Mouse (Mus musculus) intestine, embryonic 14.5 days (tissue): ENCODE measurements around the gene Gabbr2. TPM values are rescaled to one million over a fixed set of nuclear protein-coding genes. Genes with fewer than 3 reads are reported as not detected.

Experiments
- ATAC-seq: fragments of 200-750 bp; cut with Nextera tagmentation; replicated peaks from 2 replicates; pipeline ENCODE4 v1.8.0; 2017; ENCODE audit warnings: low read depth, moderate number of reproducible peaks, moderate TSS enrichment, moderate library complexity; ENCODE audit not compliant: low FRiP score, low TSS enrichment
- DNase-seq: peaks from one replicate; pipeline ENCODE4 v3.0.0-alpha.2; 2018; ENCODE audit warnings: low spot score
- H3K27ac ChIP-seq: fragments of 300-500 bp; sonication (generic); 2 replicates; pipeline ENCODE4 v1.5.1; 2014; ENCODE audit warnings: low read depth, mild to moderate bottlenecking, control low read depth
- H3K27me3 ChIP-seq: fragments of 300-500 bp; sonication (generic); replicated peaks from 2 replicates; pipeline ENCODE4 v1.6.1; 2014; ENCODE audit warnings: low read length, control low read depth; ENCODE audit not compliant: control insufficient read depth, insufficient read depth
- H3K36me3 ChIP-seq: fragments of 300-500 bp; sonication (generic); 2 replicates; pipeline ENCODE4 v1.6.1; 2014; ENCODE audit warnings: low read length, control low read depth; ENCODE audit not compliant: control insufficient read depth, insufficient read depth
- H3K4me1 ChIP-seq: fragments of 300-500 bp; sonication (generic); replicated peaks from 2 replicates; pipeline ENCODE4 v1.6.1; 2014; ENCODE audit warnings: low read length, control low read depth, mixed read lengths; ENCODE audit not compliant: control insufficient read depth, insufficient read depth
- H3K4me2 ChIP-seq: fragments of 300-500 bp; sonication (generic); 2 replicates; pipeline ENCODE4 v1.6.1; 2014; ENCODE audit warnings: low read length
- H3K4me3 ChIP-seq: fragments of 300-500 bp; sonication (generic); 2 replicates; pipeline ENCODE4 v1.5.1; 2014; ENCODE audit warnings: low read depth, low read length, control low read depth, mixed read lengths
- H3K9ac ChIP-seq: fragments of 300-500 bp; sonication (generic); 2 replicates; pipeline ENCODE4 v1.6.1; 2014; ENCODE audit warnings: mild to moderate bottlenecking, low read length
- H3K9me3 ChIP-seq: fragments of 300-500 bp; sonication (generic); 2 replicates; pipeline ENCODE4 v1.6.1; 2016; ENCODE audit warnings: low read length, control low read depth; ENCODE audit not compliant: control insufficient read depth
- WGBS: fragments of 180-500 bp; shearing (Covaris S2); extraction: QIAGEN DNeasy Blood & Tissue Kit; methylation state at CpG from one replicate; pipeline ENCODE4 v1.1.7; 2014; 5-methylcytosine and 5-hydroxymethylcytosine counted together
- polyA plus RNA-seq: library from polyadenylated mRNA; unstranded; fragments of >200 nt; fragmentation: Nextera tagmentation; extraction: Ambion mirVana; gene quantifications from 2 replicates; pipeline ENCODE4 v1.2.1, GENCODE M21; 2014

Gabbr2 gene
- polyA plus RNA-seq, 1 experiment from 2014 or later, result 0.16 TPM

DNA sequence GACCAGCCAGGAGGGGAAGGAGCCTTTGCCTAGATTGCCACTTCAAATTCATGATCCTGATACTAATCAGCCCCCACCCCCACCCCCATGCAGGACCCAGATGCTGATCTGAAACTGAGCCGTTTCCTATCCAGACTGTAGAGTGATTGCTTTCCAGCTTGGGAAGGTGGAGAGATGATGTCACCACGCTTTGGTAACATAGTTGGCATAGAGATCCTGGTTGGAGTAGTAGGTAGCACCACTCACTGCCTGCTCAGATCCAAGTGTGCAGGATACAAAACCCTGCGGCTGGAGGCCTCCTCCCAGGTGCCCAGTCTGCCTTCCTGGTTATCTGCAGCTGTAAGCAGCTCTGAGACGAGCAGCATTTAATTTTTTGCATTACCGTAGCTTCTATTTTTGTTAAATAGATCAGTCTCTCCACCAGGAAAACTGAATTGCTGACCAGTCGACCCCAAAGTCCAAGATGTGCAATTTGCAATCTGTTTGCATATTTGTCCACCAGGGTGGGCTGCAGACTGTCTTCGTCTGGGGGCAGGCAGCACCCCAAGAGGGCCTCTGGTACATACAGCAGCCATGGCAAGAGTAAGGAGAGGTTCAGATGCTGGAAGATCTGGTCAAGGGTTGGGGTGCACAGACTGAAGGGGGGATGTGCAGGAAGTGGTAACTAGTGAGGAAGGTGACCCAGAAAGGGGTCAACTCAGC, 233.2 kb downstream of the Gabbr2 start:
- no peak for ATAC-seq
- Histone ChIP-seq H3K4me2 (no peak overlapping the region), H3K9me3 (no peaks in the 10 kb centered on the region), H3K27ac (no peak overlapping the region), H3K4me1 (0 out of 2 replicates have a peak, but pooled peaks cover 3% of the 10 kb centered on the region), H3K27me3 (no peaks in the 10 kb centered on the region), H3K4me3 (no peak overlapping the region), H3K36me3 (no peaks in the 10 kb centered on the region), H3K9ac (no peak overlapping the region)
- 67% methylated on average over 7 of the region's 7 CpGs for WGBS
- DNase-seq, result no peak

DNA sequence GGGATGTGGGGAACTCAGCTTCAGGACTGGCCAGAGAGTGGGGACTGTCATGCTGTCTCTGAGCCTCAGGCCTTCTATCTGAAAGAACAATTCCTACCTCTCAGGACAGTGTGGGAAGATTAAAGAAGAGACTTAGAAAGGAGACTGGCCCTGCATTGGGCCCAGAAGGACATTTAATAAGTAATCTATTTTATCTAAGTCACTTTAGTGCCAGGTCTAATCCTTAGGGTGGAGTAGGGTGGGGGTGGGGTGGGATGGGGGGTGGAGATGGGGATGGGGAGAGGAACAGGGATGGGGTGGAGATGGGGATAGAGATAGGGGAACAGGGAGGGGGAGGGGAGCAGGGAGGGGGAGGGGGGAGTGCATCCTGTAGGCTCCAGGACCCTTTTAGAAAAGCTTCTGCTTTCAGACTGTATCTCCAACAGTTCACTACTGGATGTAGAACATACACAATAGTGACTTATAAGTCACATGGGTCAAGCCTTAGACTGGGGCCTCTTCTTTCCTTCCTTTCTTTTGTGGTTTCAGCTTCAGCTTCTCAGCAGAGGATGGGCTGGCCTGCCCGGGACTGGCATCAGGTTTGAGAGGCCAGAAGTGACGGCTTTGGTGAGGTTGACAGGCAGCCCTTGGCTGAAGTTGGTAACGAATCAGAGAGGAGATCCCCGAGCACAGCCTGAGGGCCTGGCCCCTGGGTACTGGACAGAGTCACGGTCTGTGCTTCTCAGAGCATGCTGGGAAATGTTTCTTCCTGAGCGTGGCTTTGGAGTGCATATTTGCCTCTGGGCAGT, 237.1 kb downstream of the Gabbr2 start:
- peak; percentile 55 for ATAC-seq
- Histone ChIP-seq H3K27ac (no peak overlapping the region), H3K4me2 (no peak overlapping the region), H3K4me3 (no peak overlapping the region), H3K9ac (no peak overlapping the region), H3K9me3 (no peaks in the 10 kb centered on the region), H3K36me3 (no peaks in the 10 kb centered on the region), H3K27me3 (no peaks in the 10 kb centered on the region), H3K4me1 (0 out of 2 replicates have a peak, but pooled peaks cover 3% of the 10 kb centered on the region)
- WGBS, result 28% methylated on average over 6 of the region's 6 CpGs
- no peak for DNase-seq

DNA sequence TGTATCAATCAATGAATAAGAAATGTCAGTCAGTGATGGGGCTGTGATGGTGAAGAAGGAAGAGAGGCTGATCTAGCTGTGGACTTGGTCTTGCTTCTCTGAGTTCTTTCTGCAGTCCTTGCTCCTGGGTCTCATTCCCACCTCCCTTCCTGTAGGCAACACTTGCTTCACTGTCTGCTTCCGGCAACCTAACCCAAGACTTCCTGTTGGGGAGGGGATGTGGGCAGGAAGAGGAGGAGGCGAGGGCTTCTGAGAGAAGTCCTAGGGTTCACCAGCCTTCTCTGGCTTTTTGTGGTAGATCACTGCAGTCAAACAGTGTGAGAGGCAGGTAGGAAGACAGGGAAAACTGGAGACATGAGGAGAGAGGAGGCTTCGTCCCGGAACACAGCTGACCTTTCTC, 239.4 kb downstream of the Gabbr2 start:
- Histone ChIP-seq H3K36me3 (no peaks in the 10 kb centered on the region), H3K27me3 (no peaks in the 10 kb centered on the region), H3K9me3 (no peaks in the 10 kb centered on the region), H3K4me3 (no peak overlapping the region), H3K9ac (no peak overlapping the region), H3K4me2 (no peak overlapping the region), H3K27ac (no peak overlapping the region), H3K4me1 (0 out of 2 replicates have a peak, but pooled peaks cover 3% of the 10 kb centered on the region)
- WGBS, result 74% methylated on average over 4 of the region's 4 CpGs
- ATAC-seq, result no peak
- no peak for DNase-seq

DNA sequence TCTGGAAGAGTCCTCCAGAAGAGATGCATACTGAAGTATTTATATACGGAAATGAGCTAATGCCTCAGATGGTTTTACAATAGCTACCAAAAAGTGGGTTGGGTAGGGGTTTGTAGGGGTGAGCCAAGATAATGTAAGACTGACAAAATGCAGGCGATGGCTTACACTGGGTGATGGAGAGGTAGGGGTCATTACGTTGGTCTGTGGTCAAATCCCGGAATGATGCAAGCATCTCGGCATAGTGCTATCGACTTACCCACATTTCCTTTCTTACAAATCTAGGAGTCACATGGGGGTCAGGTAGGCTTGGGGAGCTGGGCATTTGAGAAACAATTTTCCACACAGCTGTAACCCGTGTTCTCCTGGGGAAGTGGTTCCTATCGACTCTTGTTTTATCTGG, 242.7 kb downstream of the Gabbr2 start:
- Histone ChIP-seq H3K4me2 (no peak overlapping the region), H3K27ac (no peak overlapping the region), H3K9me3 (no peaks in the 10 kb centered on the region), H3K4me1 (no peaks in the 10 kb centered on the region), H3K27me3 (no peaks in the 10 kb centered on the region), H3K9ac (no peak overlapping the region), H3K4me3 (no peak overlapping the region), H3K36me3 (no peaks in the 10 kb centered on the region)
- 84% methylated on average over 8 of the region's 8 CpGs for WGBS
- DNase-seq, result no peak
- ATAC-seq, result no peak

DNA sequence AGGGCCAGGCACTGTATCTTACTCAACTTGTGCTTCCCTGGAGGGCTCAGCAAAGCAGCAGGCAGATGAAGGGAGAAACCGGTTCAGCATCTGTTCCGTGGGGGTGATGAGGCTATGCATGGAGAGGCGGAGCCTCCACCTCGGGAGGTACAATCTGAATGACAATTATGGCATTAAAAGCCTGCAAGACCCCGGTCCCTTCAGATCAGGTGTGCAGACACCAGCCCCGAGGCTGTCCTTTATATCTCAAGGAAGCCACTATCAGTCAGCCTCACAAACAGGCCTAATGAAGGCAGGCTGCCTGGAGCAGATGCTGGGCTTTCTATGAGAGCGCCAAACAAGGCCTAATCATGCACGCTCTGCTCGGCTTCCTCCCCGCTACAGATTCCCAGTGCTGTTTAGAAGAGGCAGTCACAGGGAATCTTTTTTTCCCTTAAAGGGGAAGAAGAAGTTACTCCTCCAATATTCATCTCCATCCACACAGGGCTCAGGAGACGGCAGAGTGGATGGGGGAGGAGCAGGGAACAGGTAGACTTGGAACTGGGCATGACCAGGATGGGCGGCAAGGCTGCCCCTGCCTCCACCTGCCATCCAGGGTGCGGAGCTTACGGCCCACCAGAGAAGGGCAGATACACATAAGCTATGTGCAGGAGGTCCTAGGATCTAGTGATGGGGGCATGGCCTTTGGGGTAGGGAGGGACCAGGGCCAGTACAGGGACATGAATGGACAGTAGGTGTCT, 244.5 kb downstream of the Gabbr2 start:
- DNase-seq (no peak), ATAC-seq (no peak)
- Histone ChIP-seq H3K4me1 (no peaks in the 10 kb centered on the region), H3K27ac (no peak overlapping the region), H3K9ac (no peak overlapping the region), H3K4me2 (no peak overlapping the region), H3K27me3 (no peaks in the 10 kb centered on the region), H3K9me3 (no peaks in the 10 kb centered on the region), H3K4me3 (no peak overlapping the region), H3K36me3 (no peaks in the 10 kb centered on the region)
- WGBS, result 40% methylated on average over 14 of the region's 14 CpGs

DNA sequence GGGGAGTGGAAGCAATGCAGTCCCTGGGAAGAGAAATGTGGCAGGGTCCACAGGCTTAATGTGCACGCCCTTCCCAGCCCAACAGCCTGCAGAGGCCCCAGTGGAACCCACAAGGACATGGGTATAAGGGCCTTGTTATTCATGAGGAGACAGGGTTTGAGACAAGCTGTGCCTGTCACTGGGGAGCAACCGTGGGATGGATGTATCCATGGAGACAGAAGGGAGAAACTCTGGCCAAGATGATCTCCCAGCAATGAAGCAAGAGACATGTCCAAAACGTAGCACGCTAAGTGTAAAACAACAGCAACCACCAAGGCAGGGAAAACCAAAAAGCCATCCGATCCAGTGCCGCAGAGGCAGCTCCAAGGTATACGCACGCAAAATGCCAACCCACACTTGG, 246.1 kb downstream of the Gabbr2 start:
- no peak overlapping the region for H3K4me2 ChIP-seq
- no peaks in the 10 kb centered on the region for H3K27me3 ChIP-seq
- 88% methylated on average over 8 of the region's 8 CpGs for WGBS
- DNase-seq (no peak), ATAC-seq (no peak)
- H3K4me3 ChIP-seq, result no peak overlapping the region
- H3K36me3 ChIP-seq, result no peaks in the 10 kb centered on the region
- H3K9me3 ChIP-seq, result no peaks in the 10 kb centered on the region
- H3K27ac ChIP-seq, result no peak overlapping the region
- H3K4me1 ChIP-seq, result no peaks in the 10 kb centered on the region
- H3K9ac ChIP-seq, result no peak overlapping the region

DNA sequence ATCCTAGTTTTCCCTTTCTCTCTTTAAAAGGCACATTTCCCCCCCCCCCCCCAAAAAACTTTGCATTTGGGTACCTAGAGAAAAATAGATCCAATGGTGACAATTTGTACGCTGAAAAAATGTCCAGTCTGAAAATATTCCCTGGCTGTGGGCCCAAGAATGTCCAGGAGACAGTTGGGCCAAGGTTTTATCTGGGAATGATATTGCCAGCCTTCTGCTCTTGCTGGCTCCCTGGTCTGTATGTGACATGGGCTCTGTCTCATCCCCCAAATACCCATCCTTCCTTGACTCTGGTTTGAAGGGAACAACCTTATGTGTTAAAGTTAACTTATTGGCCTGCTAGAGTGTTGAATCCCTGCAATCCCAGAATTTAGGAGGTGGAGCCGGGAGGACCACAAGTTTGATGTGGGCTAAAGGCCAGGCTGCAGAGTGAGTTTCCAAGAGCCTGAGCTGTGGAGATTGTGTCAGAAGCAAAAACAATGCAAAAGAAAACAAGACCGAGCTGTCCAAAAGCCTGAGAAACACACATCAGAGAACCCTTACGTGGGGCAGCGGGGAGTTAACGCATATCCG, 247.0 kb downstream of the Gabbr2 start:
- Histone ChIP-seq H3K4me1 (no peaks in the 10 kb centered on the region), H3K4me2 (no peak overlapping the region), H3K27ac (no peak overlapping the region), H3K4me3 (no peak overlapping the region), H3K27me3 (no peaks in the 10 kb centered on the region), H3K36me3 (no peaks in the 10 kb centered on the region), H3K9ac (no peak overlapping the region), H3K9me3 (no peaks in the 10 kb centered on the region)
- no peak for DNase-seq
- WGBS, result 83% methylated on average over 7 of the region's 7 CpGs
- no peak for ATAC-seq

DNA sequence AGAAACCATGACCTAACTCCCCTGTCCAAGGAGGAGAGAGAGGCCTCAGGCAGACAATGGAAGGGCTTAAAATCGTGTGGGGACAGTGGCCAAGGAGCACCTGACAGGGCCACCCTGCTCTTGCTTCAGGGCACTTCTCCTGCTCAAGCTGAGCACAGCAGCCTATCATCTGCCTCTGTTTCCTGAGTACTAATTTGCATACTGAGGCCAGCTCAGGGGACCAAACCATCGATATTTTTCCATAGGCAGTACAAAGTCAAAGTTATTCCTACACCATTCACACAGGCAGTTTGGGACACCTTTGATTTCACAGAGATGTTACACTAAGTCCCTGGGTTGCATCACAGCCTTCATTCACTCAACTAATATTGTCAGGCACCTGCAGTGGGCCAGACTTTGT, 249.1 kb downstream of the Gabbr2 start:
- no peak overlapping the region for H3K9ac ChIP-seq
- no peaks in the 10 kb centered on the region for H3K4me1 ChIP-seq
- no peaks in the 10 kb centered on the region for H3K9me3 ChIP-seq
- WGBS, result 33% methylated on average over 2 of the region's 2 CpGs
- H3K27me3 ChIP-seq, result no peaks in the 10 kb centered on the region
- H3K36me3 ChIP-seq, result no peaks in the 10 kb centered on the region
- H3K4me3 ChIP-seq, result no peak overlapping the region
- DNase-seq, result no peak
- ATAC-seq, result no peak
- no peak overlapping the region for H3K4me2 ChIP-seq
- H3K27ac ChIP-seq, result no peak overlapping the region
